Mouse (Mus musculus) embryo, embryonic 11 days (tissue): ENCODE measurements at regions not wholly inside any gene's neighbourhood (a gene's known extent, or its start where the extent isn't known, plus 50 kb on each side); places are given as distances from the start of the nearest gene placed in this dataset.

ENCODE experiments used
- DNase-seq: peaks from one replicate; pipeline ENCODE4 v3.0.0-alpha.2; 2015

DNA sequence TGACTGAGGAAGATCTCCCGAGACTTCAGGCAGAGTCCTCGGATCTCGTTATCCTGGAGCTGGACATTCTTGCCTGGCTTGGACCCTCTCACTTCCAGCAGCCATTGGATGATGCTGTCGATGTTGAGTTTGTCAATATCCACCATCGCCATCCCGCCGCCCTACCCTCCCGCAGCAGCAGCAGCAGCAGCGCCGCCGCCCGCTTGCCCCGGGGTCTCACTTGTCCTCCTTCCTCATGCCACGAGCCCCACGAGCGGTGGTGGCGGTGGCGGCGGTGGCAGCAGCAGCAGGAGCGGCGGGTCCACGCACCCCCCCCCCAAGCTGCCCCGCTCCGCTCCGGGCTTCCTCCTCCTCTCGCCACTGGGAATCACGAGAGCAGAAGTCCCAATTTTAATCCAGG, 115.1 kb upstream of the Taf1b start:
- no peak for DNase-seq

DNA sequence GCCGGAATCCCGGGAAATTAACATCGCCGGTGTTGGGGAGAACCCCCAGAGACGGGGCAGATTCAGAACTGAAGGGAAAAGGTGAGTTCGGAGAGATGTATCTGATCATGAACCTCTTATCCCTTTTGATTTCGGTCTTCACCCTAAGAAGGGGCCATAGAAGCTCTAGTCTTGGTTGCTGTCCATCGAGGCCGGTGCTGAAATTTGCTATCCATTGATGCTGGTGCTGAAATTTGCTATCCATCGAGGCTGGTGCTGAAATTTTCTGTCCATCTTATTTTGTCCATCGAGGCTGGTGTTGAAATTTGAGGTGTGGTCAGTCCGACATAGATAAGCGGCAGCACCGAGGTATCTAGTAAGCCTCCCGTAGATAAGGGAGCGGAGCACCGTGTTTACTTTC, 73.2 kb upstream of the Taf1b start:
- peak; percentile 7 for DNase-seq
